Mouse (Mus musculus) liver, embryonic 14.5 days (tissue): ENCODE results near the gene Pgam2. TPM values are rescaled to one million over a fixed set of nuclear protein-coding genes. Genes with fewer than 3 reads are reported as not detected.
"Not testable (repeated sequence)": the region's sequence is repeated elsewhere in the genome, so short reads cannot be mapped to it uniquely, and the experiment has no call there.

ENCODE experiments used
- ATAC-seq: fragments of 200-750 bp; cut with Nextera tagmentation; 2 replicates; pipeline ENCODE4 v1.8.0; 2017; ENCODE audit warnings: moderate number of reproducible peaks, mild to moderate bottlenecking, moderate library complexity; ENCODE audit not compliant: insufficient read depth
- DNase-seq, 3 experiments: peaks; one replicate each; pipeline ENCODE4 v3.0.0-alpha.2; 2012 to 2013; ENCODE audit warnings: low read depth in 3 of 3, low spot score in 3 of 3
- H3K27ac ChIP-seq: fragments of 300-500 bp; sonication (generic); 2 replicates; pipeline ENCODE4 v1.5.1; 2014; ENCODE audit warnings: moderate library complexity, mild to moderate bottlenecking, control low read depth, inconsistent platforms
- H3K27me3 ChIP-seq: fragments of 300-500 bp; sonication (generic); 2 replicates; pipeline ENCODE4 v1.6.1; 2014; ENCODE audit warnings: mild to moderate bottlenecking, low read length, moderate library complexity; ENCODE audit not compliant: control insufficient read depth, insufficient read depth
- H3K36me3 ChIP-seq: fragments of 300-500 bp; sonication (generic); replicated peaks from 2 replicates; pipeline ENCODE4 v1.6.1; 2014; ENCODE audit warnings: low read depth; ENCODE audit not compliant: control insufficient read depth, insufficient read depth
- H3K4me1 ChIP-seq, 2 experiments: fragments of 200-500 bp in 1 of 2; fragments of 300-500 bp in 1 of 2; sonication (generic) in 1 of 2; replicated peaks; 2 replicates each; pipeline ENCODE4 v1.6.1; 2012 to 2014; ENCODE audit warnings: antibody characterized with exemption in 1 of 2, inconsistent platforms in 1 of 2, low read length in 1 of 2; ENCODE audit not compliant: control insufficient read depth in 2 of 2, insufficient read depth in 2 of 2
- H3K4me2 ChIP-seq: fragments of 300-500 bp; sonication (generic); 2 replicates; pipeline ENCODE4 v1.6.1; 2014; ENCODE audit warnings: low read depth, mild to moderate bottlenecking, control low read depth, moderate library complexity
- H3K4me3 ChIP-seq, 2 experiments: fragments of 200-500 bp in 1 of 2; fragments of 300-500 bp in 1 of 2; sonication (generic) in 1 of 2; 2 replicates each; pipeline ENCODE4 v1.5.1; 2012 to 2014; ENCODE audit warnings: low read depth in 2 of 2, low read length in 2 of 2, mild to moderate bottlenecking in 2 of 2, control low read depth in 1 of 2, inconsistent platforms in 1 of 2, moderate library complexity in 1 of 2; ENCODE audit not compliant: insufficient read depth in 1 of 2
- H3K9ac ChIP-seq: fragments of 300-500 bp; sonication (generic); replicated peaks from 2 replicates; pipeline ENCODE4 v1.6.1; 2014; ENCODE audit warnings: mild to moderate bottlenecking, control low read depth, moderate library complexity
- H3K9me3 ChIP-seq: fragments of 300-500 bp; sonication (generic); 2 replicates; pipeline ENCODE4 v1.6.1; 2016; ENCODE audit warnings: low read length, mixed read lengths; ENCODE audit not compliant: control insufficient read depth
- CTCF ChIP-seq: IDR thresholded peaks from 2 replicates; pipeline ENCODE4 v1.5.1; 2016; ENCODE audit warnings: antibody characterized with exemption, low read depth, control low read depth
- EP300 ChIP-seq: IDR thresholded peaks from 2 replicates; pipeline ENCODE4 v1.6.1; 2016; ENCODE audit warnings: antibody characterized with exemption, low read depth
- WGBS: fragments of 180-500 bp; shearing (Covaris S2); extraction: QIAGEN DNeasy Blood & Tissue Kit; methylation state at CpG from one replicate; pipeline ENCODE4 v1.1.7; 2014; ENCODE audit not compliant: insufficient replicate concordance; 5-methylcytosine and 5-hydroxymethylcytosine counted together
- polyA plus RNA-seq, 2 experiments: library from polyadenylated mRNA; depleted of rRNA in 1 of 2; stranded (reverse) in 1 of 2; unstranded in 1 of 2; fragments of >200 nt; fragmentation: Nextera tagmentation in 1 of 2; extraction: Ambion mirVana in 1 of 2; gene quantifications; 2 replicates each; pipeline versions ENCODE4 v1.2.1 to v1.2.3; 2012 to 2014

Pgam2 gene
- polyA plus RNA-seq, 2 experiments, result 0.36 to 1.2 TPM

DNA sequence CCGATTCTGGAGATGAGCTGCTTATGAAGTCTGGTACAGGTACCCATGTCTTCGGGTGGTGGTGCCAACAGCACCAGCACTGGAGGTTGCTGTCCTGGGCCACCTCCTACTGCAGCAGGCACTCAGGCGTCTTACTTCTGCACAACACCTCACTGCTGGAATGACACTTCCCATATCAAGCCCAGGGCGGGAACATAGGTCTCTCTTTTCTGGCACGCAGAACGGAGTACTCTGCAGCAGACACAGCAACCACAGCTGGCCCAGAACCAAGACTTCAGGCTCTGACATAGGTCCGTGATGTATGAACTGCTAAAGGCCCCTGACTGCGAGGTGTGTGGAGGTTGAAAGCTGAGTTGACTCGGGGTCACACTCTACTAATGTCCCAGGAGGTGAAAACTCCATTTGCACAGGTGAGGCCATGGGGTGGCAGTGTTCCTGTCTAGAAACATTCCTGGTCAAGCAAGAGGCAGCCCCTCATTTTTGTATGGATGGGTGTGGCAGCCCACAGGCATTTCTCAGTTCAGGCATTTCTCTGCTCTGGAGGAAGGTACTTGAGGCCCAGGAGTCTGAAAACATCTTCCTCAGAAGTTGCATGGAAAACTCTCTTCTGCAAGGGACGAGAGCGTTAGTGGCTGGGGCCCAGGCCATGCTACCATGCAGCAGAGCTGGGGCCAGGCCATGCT, 25.1 kb upstream of the Pgam2 start:
- Histone ChIP-seq H3K4me2 (no peak overlapping the region), H3K27me3 (no peaks in the 10 kb centered on the region), H3K4me3 (no peak overlapping the region), H3K27ac (no peak overlapping the region), H3K9ac (no peak overlapping the region), H3K9me3 (no peaks in the 10 kb centered on the region), H3K4me1 (no peaks in the 10 kb centered on the region), H3K36me3 (no peaks in the 10 kb centered on the region)
- 71% methylated on average over 11 of the region's 11 CpGs for WGBS
- DNase-seq, result no peak
- TF ChIP-seq EP300 (no peak), CTCF (no peak)
- ATAC-seq, result no peak

- no peaks in the 10 kb centered on the region for H3K36me3 ChIP-seq
- 58% methylated on average over 5 of the region's 5 CpGs for WGBS
- H3K27me3 ChIP-seq, result no peaks in the 10 kb centered on the region
- DNase-seq, result no peak
- H3K9me3 ChIP-seq, result no peaks in the 10 kb centered on the region
- H3K27ac ChIP-seq, result no peak overlapping the region
- no peak overlapping the region for H3K4me3 ChIP-seq
- no peak for ATAC-seq
- TF ChIP-seq CTCF, result no peak
- no peak for TF ChIP-seq EP300
- H3K4me2 ChIP-seq, result no peak overlapping the region
- H3K9ac ChIP-seq, result no peak overlapping the region
- H3K4me1 ChIP-seq, result no peaks in the 10 kb centered on the region
Observed at GRCm38 (mm10) chr11:5827931-5828330, 24.4 kb upstream of the Pgam2 start.

DNA sequence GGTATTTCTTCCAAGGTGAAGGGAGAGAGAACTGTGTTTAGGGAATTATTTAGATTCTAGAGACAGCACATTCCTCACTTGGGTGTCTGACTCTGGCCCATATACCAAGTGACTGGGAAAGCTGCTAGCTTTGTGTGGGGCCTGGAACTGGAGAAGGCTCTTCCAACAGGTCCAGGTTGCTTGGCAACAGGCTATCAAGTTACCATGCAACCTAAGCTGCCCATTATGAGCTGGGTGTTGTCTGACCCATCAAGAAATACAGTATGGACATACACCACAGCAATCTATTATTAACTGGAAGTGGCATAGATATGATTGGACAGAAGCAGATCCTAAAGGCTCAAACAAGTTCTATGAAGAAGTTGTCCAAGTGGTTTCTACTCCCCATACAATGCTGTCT, 21.9 kb upstream of the Pgam2 start:
- ATAC-seq (no peak), DNase-seq (no peak)
- H3K4me1 ChIP-seq, result no peaks in the 10 kb centered on the region
- no peak overlapping the region for H3K27ac ChIP-seq
- H3K36me3 ChIP-seq, result no peaks in the 10 kb centered on the region
- TF ChIP-seq CTCF, result no peak
- TF ChIP-seq EP300, result no peak
- H3K4me2 ChIP-seq, result no peak overlapping the region
- H3K9me3 ChIP-seq, result no peaks in the 10 kb centered on the region
- H3K9ac ChIP-seq, result no peak overlapping the region
- no peaks in the 10 kb centered on the region for H3K27me3 ChIP-seq
- H3K4me3 ChIP-seq, result no peak overlapping the region

DNA sequence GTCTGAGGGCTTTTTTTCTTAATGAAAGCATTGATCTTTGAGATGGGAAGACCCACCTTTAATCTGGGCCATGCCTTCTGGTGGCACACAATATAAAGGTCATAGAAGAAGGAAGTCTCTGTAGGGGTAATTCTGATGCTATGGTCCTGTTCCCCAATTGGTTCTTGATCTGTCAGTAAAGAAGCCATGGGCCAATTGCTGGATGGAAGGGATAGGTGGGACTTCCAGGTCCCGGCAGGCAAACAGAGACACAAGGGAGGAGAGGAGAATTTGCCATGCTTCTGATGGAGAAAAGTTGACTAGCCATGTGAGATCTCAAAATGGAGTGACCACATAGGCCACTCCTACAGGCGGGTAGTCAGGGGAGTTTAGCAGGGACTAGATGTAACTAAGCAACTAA, 15.7 kb upstream of the Pgam2 start:
- DNase-seq (no peak), ATAC-seq (no peak)
- no peaks in the 10 kb centered on the region for H3K9me3 ChIP-seq
- no peak overlapping the region for H3K4me2 ChIP-seq
- WGBS, result 38% methylated on average over 2 of the region's 2 CpGs
- no peak overlapping the region for H3K4me3 ChIP-seq
- H3K4me1 ChIP-seq, result no peaks in the 10 kb centered on the region
- TF ChIP-seq CTCF, result no peak
- no peak for TF ChIP-seq EP300
- H3K36me3 ChIP-seq, result no peaks in the 10 kb centered on the region
- no peaks in the 10 kb centered on the region for H3K27me3 ChIP-seq
- H3K9ac ChIP-seq, result no peak overlapping the region
- H3K27ac ChIP-seq, result no peak overlapping the region

DNA sequence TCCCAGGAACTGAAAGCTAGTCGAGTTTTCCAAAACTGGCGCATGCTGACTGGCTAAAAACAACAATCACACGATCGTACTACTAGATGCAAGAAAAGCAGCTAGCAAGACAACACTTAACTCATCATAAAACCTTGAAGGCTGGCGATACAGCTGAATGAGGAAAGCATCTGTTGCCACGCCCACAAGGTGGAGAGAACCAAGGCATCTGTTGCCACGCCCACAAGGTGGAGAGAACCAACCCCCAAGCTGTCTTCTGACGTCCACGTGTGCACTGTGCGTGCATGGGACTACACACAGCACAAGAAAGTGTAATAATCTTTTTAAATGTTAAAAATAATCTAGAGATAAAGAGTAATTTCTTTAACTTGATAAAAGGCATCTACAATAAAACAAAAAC, 9.8 kb upstream of the Pgam2 start:
- 58% methylated on average over 10 of the region's 10 CpGs for WGBS
- Histone ChIP-seq H3K4me1 (no peaks in the 10 kb centered on the region), H3K9ac (no peak overlapping the region), H3K4me2 (no peak overlapping the region), H3K4me3 (no peak overlapping the region), H3K27me3 (no peaks in the 10 kb centered on the region), H3K9me3 (no peaks in the 10 kb centered on the region), H3K27ac (no peak overlapping the region), H3K36me3 (no peaks in the 10 kb centered on the region)
- DNase-seq, result no peak
- no peak for TF ChIP-seq EP300
- no peak for TF ChIP-seq CTCF
- ATAC-seq, result no peak

DNA sequence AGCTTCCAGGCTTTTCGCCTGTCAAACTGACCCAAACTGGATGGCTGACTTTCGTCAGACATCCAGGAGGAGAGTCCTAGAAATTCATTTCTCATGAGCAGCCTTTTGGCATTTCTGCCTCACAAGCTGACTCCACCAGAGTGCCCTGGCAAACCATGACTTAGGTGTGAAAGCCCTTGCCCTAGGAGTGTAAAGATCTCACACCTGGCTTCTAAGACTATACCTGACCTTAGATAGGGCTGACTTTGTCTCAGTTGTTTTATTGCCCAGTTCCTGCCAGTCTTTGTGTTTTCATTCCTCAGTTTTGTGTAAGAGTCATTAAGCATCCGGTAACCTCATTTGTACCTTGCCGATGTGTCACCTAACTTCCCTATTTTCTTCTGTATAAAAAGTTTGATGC, 6.0 kb upstream of the Pgam2 start:
- 71% methylated on average over 4 of the region's 4 CpGs for WGBS
- H3K4me3 ChIP-seq, H3K4me2 ChIP-seq, H3K36me3 ChIP-seq, H3K9ac ChIP-seq, H3K4me1 ChIP-seq, H3K27ac ChIP-seq, H3K27me3 ChIP-seq, H3K9me3 ChIP-seq, DNase-seq, ATAC-seq: not testable (repeated sequence)
